Mouse (Mus musculus) CH12.LX (cell line): ENCODE data around the gene Ank2. TPM values are rescaled to one million over a fixed set of nuclear protein-coding genes. Genes with fewer than 3 reads are reported as not detected.

Experiments used
- DNase-seq: peaks from one replicate; pipeline ENCODE4 v3.0.0-alpha.2; 2013; ENCODE audit errors: extremely low read depth
- H3K27ac ChIP-seq: 2 replicates; pipeline ENCODE4 v1.5.1; 2012; ENCODE audit warnings: low read depth, mild to moderate bottlenecking, control low read depth, moderate library complexity; ENCODE audit not compliant: insufficient read depth
- H3K27me3 ChIP-seq: replicated peaks from 2 replicates; pipeline ENCODE3; 2012; ENCODE audit warnings: inconsistent platforms
- H3K36me3 ChIP-seq, 2 experiments: replicated peaks in 1 of 2; 2 replicates each; pipeline versions ENCODE3 to v1.6.1; 2012; ENCODE audit warnings: inconsistent platforms in 1 of 2, low read length in 1 of 2, mild to moderate bottlenecking in 1 of 2, mixed read lengths in 1 of 2, moderate library complexity in 1 of 2; ENCODE audit not compliant: control insufficient read depth in 1 of 2, insufficient read depth in 1 of 2
- H3K4me1 ChIP-seq, 2 experiments: 2 replicates each; pipeline ENCODE4 v1.6.1; 2012; ENCODE audit warnings: inconsistent platforms in 1 of 2, moderate library complexity in 1 of 2; ENCODE audit not compliant: insufficient read depth in 2 of 2, control insufficient read depth in 1 of 2
- H3K4me2 ChIP-seq: 2 replicates; pipeline ENCODE4 v1.6.1; 2012; ENCODE audit warnings: low read depth, mild to moderate bottlenecking, control low read depth; ENCODE audit not compliant: poor library complexity, insufficient read depth, severe bottlenecking
- H3K4me3 ChIP-seq, 3 experiments: fragments of 150-350 bp in 1 of 3; sonication (generic) in 1 of 3; replicated peaks in 1 of 3; 2 replicates each; pipeline versions ENCODE3 to v1.5.1; 2011 to 2012; ENCODE audit warnings: low read depth in 2 of 3, low read length in 2 of 3, mild to moderate bottlenecking in 2 of 3, moderate library complexity in 2 of 3, control low read depth in 1 of 3, improper control_type of control experiment in 1 of 3, inconsistent platforms in 1 of 3, mixed read lengths in 1 of 3; ENCODE audit not compliant: poor library complexity in 1 of 3
- H3K79me2 ChIP-seq: replicated peaks from 2 replicates; pipeline ENCODE4 v1.6.1; 2012; ENCODE audit warnings: mild to moderate bottlenecking, moderate library complexity; ENCODE audit not compliant: control insufficient read depth, poor library complexity, insufficient read depth, severe bottlenecking; ENCODE audit errors: extremely low read depth
- H3K9ac ChIP-seq: 2 replicates; pipeline ENCODE4 v1.6.1; 2012; ENCODE audit warnings: low read depth, mild to moderate bottlenecking, control low read depth, moderate library complexity; ENCODE audit not compliant: insufficient read depth
- H3K9me3 ChIP-seq: replicated peaks from 2 replicates; pipeline ENCODE3; 2012; ENCODE audit warnings: low read length, inconsistent platforms, mixed read lengths
- MAX ChIP-seq: IDR thresholded peaks from 2 replicates; pipeline ENCODE4 v1.6.1; 2011; ENCODE audit warnings: low read length, improper control_type of control experiment
- MAZ ChIP-seq: IDR thresholded peaks from 2 replicates; pipeline ENCODE4 v1.6.1; 2012; ENCODE audit warnings: low read depth, mild to moderate bottlenecking, inconsistent platforms, low read length, improper control_type of control experiment, moderate library complexity
- MXI1 ChIP-seq: IDR thresholded peaks from 2 replicates; pipeline ENCODE4 v1.6.1; 2011; ENCODE audit warnings: mild to moderate bottlenecking, low read depth, low read length, improper control_type of control experiment
- NRF1 ChIP-seq: IDR thresholded peaks from 2 replicates; pipeline ENCODE4 v1.6.1; 2014; ENCODE audit warnings: low read depth, mild to moderate bottlenecking, inconsistent platforms, low read length, improper control_type of control experiment, moderate library complexity
- PAX5 ChIP-seq: IDR thresholded peaks from 2 replicates; pipeline ENCODE4 v1.6.1; 2012; ENCODE audit warnings: low read length, inconsistent platforms, mixed read lengths
- RAD21 ChIP-seq: IDR thresholded peaks from 2 replicates; pipeline ENCODE4 v1.6.1; 2011; ENCODE audit warnings: low read depth, mild to moderate bottlenecking, low read length, improper control_type of control experiment, moderate library complexity
- SMC3 ChIP-seq: IDR thresholded peaks from 2 replicates; pipeline ENCODE4 v1.6.1; 2011; ENCODE audit warnings: low read depth, low read length, improper control_type of control experiment
- TCF12 ChIP-seq: IDR thresholded peaks from 2 replicates; pipeline ENCODE4 v1.6.1; 2014; ENCODE audit warnings: low read depth, mild to moderate bottlenecking, inconsistent platforms, low read length, improper control_type of control experiment
- ZMIZ1 ChIP-seq: IDR thresholded peaks from 2 replicates; pipeline ENCODE4 v1.6.1; 2012; ENCODE audit warnings: low read depth, mild to moderate bottlenecking, inconsistent platforms, low read length, improper control_type of control experiment
- ZNF384 ChIP-seq: IDR thresholded peaks from 2 replicates; pipeline ENCODE4 v1.6.1; 2012; ENCODE audit warnings: low read depth, low read length, improper control_type of control experiment, inconsistent platforms
- dilution Hi-C: fragments of 300-500 bp; cut with MboI; formaldehyde crosslinking; loops from 2 replicates; pipeline ENCODE4 v1.14.3; 2020; ENCODE audit warnings: low sequenced_read_pairs; ENCODE audit not compliant: extremely low pct_unique_long_range_greater_than_20kb, extremely low pct_ligation_motif_present
- in situ Hi-C: fragments of 300-500 bp; cut with MboI; formaldehyde crosslinking; loops from 3 replicates; pipeline ENCODE4 v1.14.3; 2019; ENCODE audit warnings: low sequenced_read_pairs, low pct_ligation_motif_present, low pct_unique_long_range_greater_than_20kb, mixed read lengths
- polyA plus RNA-seq: library from polyadenylated mRNA; unstranded; fragments of >175 nt; gene quantifications from 2 replicates; pipeline ENCODE4 v1.2.1, GENCODE M21; 2012; ENCODE audit warnings: low read depth; ENCODE audit not compliant: insufficient read length
- total RNA-seq, 2 experiments: library from RNA; depleted of rRNA; stranded (reverse); fragments of 300-350 nt in 1 of 2; fragments of >200 nt in 1 of 2; gene quantifications; 2 replicates each; pipeline ENCODE4 v1.2.3; 2012 to 2014

The Ank2 gene
- total and polyA plus RNA-seq, 3 experiments = 3.9 to 20.9 (median 12.2) TPM

DNA sequence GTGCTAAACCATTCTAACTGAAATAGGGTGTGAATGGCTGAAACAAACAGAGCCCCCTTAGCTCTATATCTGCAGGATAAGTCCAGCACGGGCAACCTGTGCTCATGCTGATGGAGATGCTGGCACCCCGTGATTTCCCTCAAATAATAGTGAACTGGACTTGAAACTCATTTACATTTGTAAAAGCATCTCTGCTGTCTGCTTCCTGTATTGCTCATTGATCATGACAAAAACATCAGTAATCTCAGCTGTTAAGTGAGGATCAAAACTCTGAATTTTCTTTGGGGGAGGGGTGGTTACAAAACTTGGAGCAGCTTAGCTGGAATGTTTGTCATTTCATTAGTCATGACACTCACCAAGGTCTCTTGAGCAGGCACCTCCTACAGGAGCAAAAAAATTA lies 533.4 kb downstream of the Ank2 start:
- no peaks in the 10 kb centered on the region for H3K27me3 ChIP-seq
- H3K36me3 ChIP-seq = peaks cover 6 to 25% of the 10 kb centered on the region in 2 experiments
- no peak overlapping the region for H3K4me2 ChIP-seq
- no peak for DNase-seq
- dilution Hi-C loops = no loop called here
- H3K27ac ChIP-seq = no peak overlapping the region
- H3K4me1 ChIP-seq = no peaks in the 10 kb centered on the region
- no peak overlapping the region for H3K9ac ChIP-seq
- in situ Hi-C loops = no loop called here
- H3K4me3 ChIP-seq = no peak overlapping the region
- H3K79me2 ChIP-seq = no peaks in the 10 kb centered on the region
- TF ChIP-seq RAD21 = no peak
- TF ChIP-seq TCF12 = no peak
- no peaks in the 10 kb centered on the region for H3K9me3 ChIP-seq

DNA sequence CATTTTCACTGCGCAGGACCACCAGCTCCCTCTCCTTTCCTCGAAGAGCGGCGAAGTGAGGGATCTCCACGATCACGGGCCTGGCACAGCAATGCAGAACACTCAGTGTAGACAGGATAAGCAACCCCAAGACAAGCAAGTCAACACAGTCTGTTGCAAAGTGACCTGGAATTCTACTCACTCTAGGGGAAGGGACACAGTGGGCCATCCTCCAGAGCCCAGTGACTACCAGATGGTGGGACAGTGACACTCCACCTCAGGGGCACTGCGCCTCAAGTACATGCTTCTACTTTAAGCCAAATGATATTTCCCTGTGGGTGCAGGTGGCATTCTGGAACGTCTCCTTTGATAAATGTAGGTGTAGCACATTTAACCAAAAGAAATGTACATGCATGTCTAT lies 536.8 kb downstream of the Ank2 start:
- no peaks in the 10 kb centered on the region for H3K9me3 ChIP-seq
- no peak overlapping the region for H3K4me2 ChIP-seq
- H3K9ac ChIP-seq = no peak overlapping the region
- no peaks in the 10 kb centered on the region for H3K4me1 ChIP-seq
- in situ Hi-C loops = no loop called here
- peaks cover 9 to 36% of the 10 kb centered on the region in 2 experiments for H3K36me3 ChIP-seq
- no peak for DNase-seq
- dilution Hi-C loops = no loop called here
- no peak overlapping the region for H3K27ac ChIP-seq
- TF ChIP-seq ZNF384 (no peak), MAZ (no peak), SMC3 (no peak), MAX (no peak), TCF12 (no peak)
- H3K27me3 ChIP-seq = no peaks in the 10 kb centered on the region
- H3K79me2 ChIP-seq = no peaks in the 10 kb centered on the region
- no peak overlapping the region for H3K4me3 ChIP-seq

DNA sequence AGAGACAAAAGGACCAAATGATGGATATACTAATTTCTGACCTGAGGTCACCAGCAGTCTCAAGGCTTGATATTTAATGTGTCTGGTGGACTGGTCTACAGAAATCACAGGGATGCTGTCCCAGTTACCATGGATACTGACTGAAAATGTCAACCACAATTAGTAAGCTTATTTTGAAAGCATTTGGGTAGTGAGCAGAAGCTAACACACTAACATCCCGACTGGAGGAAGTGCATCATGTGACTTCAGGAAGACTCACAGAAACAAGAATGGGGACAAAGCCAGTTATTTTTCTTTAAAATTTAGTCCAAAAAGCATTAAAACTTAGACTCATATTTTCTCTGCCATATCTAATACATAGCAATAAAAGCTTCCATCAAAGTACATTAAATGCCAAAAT lies 546.5 kb downstream of the Ank2 start:
- H3K9me3 ChIP-seq = no peaks in the 10 kb centered on the region
- no peak overlapping the region for H3K27ac ChIP-seq
- dilution Hi-C loops = no loop called here
- H3K79me2 ChIP-seq = no peaks in the 10 kb centered on the region
- no peak overlapping the region for H3K9ac ChIP-seq
- DNase-seq = no peak
- no peak overlapping the region for H3K4me2 ChIP-seq
- H3K4me3 ChIP-seq = no peak overlapping the region
- H3K4me1 ChIP-seq = no peaks in the 10 kb centered on the region; a peak in 1 of 4 replicates
- in situ Hi-C loops = no loop called here
- H3K27me3 ChIP-seq = no peaks in the 10 kb centered on the region
- H3K36me3 ChIP-seq = peaks cover 5 to 18% of the 10 kb centered on the region in 2 experiments
- no peak for TF ChIP-seq NRF1
- TF ChIP-seq ZMIZ1 = no peak
- TF ChIP-seq MXI1 = no peak
- TF ChIP-seq PAX5 = no peak
